Mouse (Mus musculus) urinary bladder, postnatal 0 days (tissue): ENCODE results near the gene Lce1i. TPM values are rescaled to one million over a fixed set of nuclear protein-coding genes. Genes with fewer than 3 reads are reported as not detected.

Source experiments
- polyA plus RNA-seq: library from polyadenylated mRNA; unstranded; fragments of >200 nt; fragmentation: Nextera tagmentation; extraction: Ambion mirVana; gene quantifications from 2 replicates; pipeline ENCODE4 v1.2.1, GENCODE M21; 2015

Lce1i gene
- polyA plus RNA-seq = not detected in 2 replicates

DNA sequence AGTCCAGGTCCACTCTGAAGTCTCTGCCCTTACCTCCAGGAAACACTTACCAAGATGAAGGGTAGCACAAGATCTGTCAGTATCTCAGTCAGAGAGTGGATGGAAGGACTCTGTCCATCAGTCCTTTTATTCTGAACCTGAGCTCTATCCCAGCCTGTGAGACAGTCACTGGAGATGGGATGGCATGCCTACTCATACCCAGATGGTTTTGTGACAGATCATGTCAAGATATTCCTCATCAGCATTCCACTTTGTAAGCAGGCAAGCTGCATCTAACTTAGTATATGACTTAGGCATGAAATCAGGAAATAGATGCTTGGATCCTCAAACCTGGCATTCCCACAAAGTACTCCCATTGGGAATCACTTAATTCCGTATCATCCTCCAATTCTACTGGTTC lies at the start of gene Lce1i:
Gene Lce1i (minus strand): TSS at position 101 of the 400 bp plus-strand sequence.

DNA sequence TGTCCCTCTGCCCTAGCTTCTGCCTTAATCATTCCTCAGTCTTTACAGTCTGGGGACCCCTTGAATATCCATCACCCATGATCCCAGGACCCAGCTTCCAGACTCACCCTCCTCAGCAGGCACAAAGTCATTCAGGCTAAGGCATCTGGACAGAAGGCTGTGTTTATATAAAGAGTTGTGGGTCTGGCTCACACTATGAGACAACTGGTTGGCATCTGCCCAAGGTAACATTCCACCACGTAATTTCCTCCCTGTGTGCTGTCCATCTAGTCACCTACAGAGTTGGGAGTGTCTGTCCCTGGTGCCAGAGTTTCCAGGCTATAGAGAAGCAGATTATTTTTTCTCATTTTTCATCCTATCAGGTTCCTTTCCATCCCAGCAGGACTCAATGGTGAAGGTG lies 48.4 kb upstream of the Lce1i start, which contains the start of gene Kprp:
Gene Kprp (minus strand): TSS at position 140 of the 400 bp plus-strand sequence.

DNA sequence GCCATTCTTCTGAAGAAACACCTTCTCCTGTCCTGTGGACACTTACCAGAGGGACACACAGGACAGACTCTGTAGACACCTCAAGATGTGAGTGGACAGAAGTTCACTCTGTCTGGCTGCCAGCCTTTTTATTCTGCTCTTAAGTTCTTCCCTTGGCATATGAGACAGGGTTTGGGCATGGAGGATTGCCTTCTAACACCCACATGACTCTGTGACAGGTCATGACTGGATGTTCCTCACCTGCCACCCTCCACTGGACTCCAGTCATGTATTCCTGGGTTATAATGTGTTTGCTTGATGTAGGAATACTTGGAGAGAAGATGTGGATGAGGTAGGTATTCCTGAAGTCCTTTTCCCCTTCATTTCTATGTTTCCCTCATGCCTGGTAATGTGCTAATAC lies 29.1 kb upstream of the Lce1i start, which contains the start of gene Lce1k:
Gene Lce1k (minus strand): TSS at position 101 of the 400 bp plus-strand sequence.

DNA sequence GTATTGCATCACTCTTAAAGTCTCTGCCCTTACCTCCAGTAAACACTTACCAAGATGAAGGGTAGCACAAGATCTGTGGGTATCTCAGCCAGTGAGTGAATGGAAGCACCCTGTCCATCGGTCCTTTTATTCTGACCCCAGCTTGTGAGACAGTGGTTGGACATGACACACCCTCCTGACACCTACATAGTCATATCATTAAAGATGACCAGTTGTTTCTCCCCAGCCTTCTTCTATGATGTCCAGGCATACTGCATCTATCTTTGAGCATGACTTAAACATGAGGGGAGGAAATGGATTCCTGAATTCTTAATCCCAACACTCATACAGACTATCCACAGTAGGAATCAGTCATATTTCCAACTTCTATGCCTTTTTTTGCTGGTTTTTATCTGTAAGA lies 11.7 kb upstream of the Lce1i start, which contains the start of gene Lce1j:
Gene Lce1j (minus strand): TSS at position 101 of the 400 bp plus-strand sequence.

DNA sequence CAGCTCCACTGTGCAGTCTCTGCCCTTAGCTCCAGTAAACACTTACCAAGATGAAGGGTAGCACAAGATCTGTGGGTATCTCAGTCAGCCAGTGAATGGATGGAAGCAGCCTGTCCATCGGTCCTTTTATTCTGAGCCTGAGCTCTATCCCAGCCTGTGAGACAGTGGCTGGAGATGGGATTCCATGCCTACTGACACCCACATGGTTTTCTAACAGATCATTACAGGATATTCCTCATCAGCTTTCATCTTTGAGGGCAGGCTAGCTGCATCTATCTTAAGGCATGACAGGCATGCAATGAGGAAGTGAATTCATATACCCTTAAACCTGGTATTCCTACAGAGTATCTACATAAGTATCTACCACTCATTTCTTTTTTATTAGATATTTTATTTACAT lies 13.7 kb downstream of the Lce1i start, which contains the start of gene Lce1h:
Gene Lce1h (minus strand): TSS at position 101 of the 400 bp plus-strand sequence.

DNA sequence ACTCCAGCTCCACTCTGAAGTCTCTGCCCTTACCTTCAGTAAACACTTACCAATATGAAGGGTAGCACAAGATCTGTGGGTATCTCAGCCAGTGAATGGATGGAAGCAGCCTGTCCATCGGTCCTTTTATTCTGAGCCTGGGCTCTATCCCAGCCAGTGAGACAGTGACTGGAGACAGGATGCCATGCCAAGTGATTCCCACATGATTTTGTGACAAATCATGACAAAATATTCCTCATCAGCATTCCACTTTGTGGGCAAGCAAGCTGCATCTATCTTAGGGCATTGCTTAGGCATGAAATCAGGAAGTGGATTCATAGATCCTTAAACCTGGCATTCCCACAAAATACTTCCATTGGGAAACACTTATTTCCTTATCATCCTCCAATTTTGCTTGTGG lies 26.5 kb downstream of the Lce1i start, which contains the start of gene Lce1g:
Gene Lce1g (minus strand): TSS at position 101 of the 400 bp plus-strand sequence.

DNA sequence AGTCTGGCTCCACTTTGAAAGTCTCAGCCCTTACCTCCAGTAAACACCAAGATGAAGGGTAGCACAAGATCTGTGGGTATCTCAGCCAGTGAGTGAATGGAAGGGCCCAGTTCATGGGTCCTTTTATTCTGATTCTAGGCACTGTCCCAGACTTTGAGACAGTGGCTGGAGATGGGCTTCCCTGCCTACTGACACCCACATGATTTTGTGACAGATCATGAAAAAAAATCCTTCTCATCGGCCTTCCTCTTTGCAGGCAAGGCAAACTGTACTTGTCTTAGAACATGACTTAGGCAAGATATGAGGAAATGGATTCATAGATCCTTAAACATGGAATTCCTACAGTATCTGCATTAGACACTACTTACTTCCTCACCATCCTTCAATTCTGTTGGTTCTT lies 39.7 kb downstream of the Lce1i start, which contains the start of gene Gm38119:
Gene Gm38119 (minus strand): TSS at position 101 of the 400 bp plus-strand sequence.

Other genes with a start within 250 kb of the Lce1i start
- gene 2310046K23Rik, start 244.4 kb downstream of the Lce1i start, polyA plus RNA-seq = not detected in 2 replicates
- 142 and 152 TPM in 2 replicates for gene Ivl, start 205.2 kb downstream of the Lce1i start, polyA plus RNA-seq
- gene Smcp, start 189.9 kb downstream of the Lce1i start, polyA plus RNA-seq = not detected in 2 replicates
- 0.31 TPM in 1 of 2 replicates, not detected in the other for gene 2210017I01Rik, start 171.4 kb downstream of the Lce1i start, polyA plus RNA-seq
- gene Lce6a, start 157.2 kb downstream of the Lce1i start, polyA plus RNA-seq = 2.0 and 3.0 TPM in 2 replicates
- 0.19 TPM in 1 of 2 replicates, not detected in the other for gene Lce1a1, start 130.6 kb downstream of the Lce1i start, polyA plus RNA-seq
- gene Lce1b, start 122.0 kb downstream of the Lce1i start, polyA plus RNA-seq = not detected in 2 replicates
- gene Lce1a2, start 108.6 kb downstream of the Lce1i start, polyA plus RNA-seq = not detected in 2 replicates
- not detected in 2 replicates for gene Lce1c, start 99.7 kb downstream of the Lce1i start, polyA plus RNA-seq
- gene Lce1d, start 91.7 kb downstream of the Lce1i start, polyA plus RNA-seq = not detected in 2 replicates
- not detected in 2 replicates for gene Lce1e, start 69.8 kb downstream of the Lce1i start, polyA plus RNA-seq
- gene Lce1f, start 58.5 kb downstream of the Lce1i start, polyA plus RNA-seq = not detected in 2 replicates
- gene Gm38119, start 39.8 kb downstream of the Lce1i start, polyA plus RNA-seq = not detected in 2 replicates
- gene Lce1g, start 26.6 kb downstream of the Lce1i start, polyA plus RNA-seq = not detected in 2 replicates
- gene Lce1h, start 13.8 kb downstream of the Lce1i start, polyA plus RNA-seq = not detected in 2 replicates
- gene Lce1j, start 11.6 kb upstream of the Lce1i start, polyA plus RNA-seq = not detected in 2 replicates
- gene Lce1k, start 29.0 kb upstream of the Lce1i start, polyA plus RNA-seq = not detected in 2 replicates
- gene Kprp, start 48.3 kb upstream of the Lce1i start, polyA plus RNA-seq = not detected in 2 replicates
- not detected in 2 replicates for gene Lce1l, start 72.4 kb upstream of the Lce1i start, polyA plus RNA-seq
- not detected in 2 replicates for gene 2310050C09Rik, start 91.3 kb upstream of the Lce1i start, polyA plus RNA-seq
- gene Lce3a, start 147.3 kb upstream of the Lce1i start, polyA plus RNA-seq = not detected in 2 replicates
- gene Lce3b, start 154.1 kb upstream of the Lce1i start, polyA plus RNA-seq = not detected in 2 replicates
- gene Lce3c, start 165.6 kb upstream of the Lce1i start, polyA plus RNA-seq = 0.44 TPM in 1 of 2 replicates, not detected in the other
- not detected in 2 replicates for gene Lce3d, start 178.5 kb upstream of the Lce1i start, polyA plus RNA-seq
- gene Lce3e, start 188.2 kb upstream of the Lce1i start, polyA plus RNA-seq = not detected in 2 replicates
- 0.53 TPM in 1 of 2 replicates, not detected in the other for gene Lce3f, start 213.3 kb upstream of the Lce1i start, polyA plus RNA-seq
- gene Crct1, start 236.8 kb upstream of the Lce1i start, polyA plus RNA-seq = 0.23 and 0.30 TPM in 2 replicates
- gene Lce1m, start 240.2 kb upstream of the Lce1i start, polyA plus RNA-seq = not detected in 2 replicates